Mouse (Mus musculus) heart, embryonic 13.5 days (tissue): ENCODE results near the gene Cog4. TPM values are rescaled to one million over a fixed set of nuclear protein-coding genes. Genes with fewer than 3 reads are reported as not detected.
A peak's percentile ranks its signal among the peaks of the same experiment; 100 is the strongest.
"Not testable (repeated sequence)": the region's sequence is repeated elsewhere in the genome, so short reads cannot be mapped to it uniquely, and the experiment has no call there.

Experiments
- ATAC-seq: fragments of 200-750 bp; cut with Nextera tagmentation; 2 replicates; pipeline ENCODE4 v1.8.0; 2017; ENCODE audit warnings: moderate TSS enrichment; ENCODE audit not compliant: insufficient number of reproducible peaks, low FRiP score, low TSS enrichment; ENCODE audit errors: extremely low read depth
- H3K27ac ChIP-seq: fragments of 300-500 bp; sonication (generic); replicated peaks from 2 replicates; pipeline ENCODE4 v1.5.1; 2015; ENCODE audit warnings: moderate library complexity, mild to moderate bottlenecking, inconsistent platforms
- H3K27me3 ChIP-seq: fragments of 300-500 bp; sonication (generic); replicated peaks from 2 replicates; pipeline ENCODE4 v1.6.1; 2015; ENCODE audit warnings: mild to moderate bottlenecking, inconsistent platforms
- H3K36me3 ChIP-seq: fragments of 300-500 bp; sonication (generic); 2 replicates; pipeline ENCODE4 v1.6.1; 2015; ENCODE audit warnings: mild to moderate bottlenecking, inconsistent platforms
- H3K4me1 ChIP-seq: fragments of 300-500 bp; sonication (generic); 2 replicates; pipeline ENCODE4 v1.6.1; 2015; ENCODE audit warnings: inconsistent platforms
- H3K4me2 ChIP-seq: fragments of 300-500 bp; sonication (generic); 2 replicates; pipeline ENCODE4 v1.6.1; 2015; ENCODE audit warnings: inconsistent platforms, mild to moderate bottlenecking, moderate library complexity
- H3K4me3 ChIP-seq: fragments of 300-500 bp; sonication (generic); 2 replicates; pipeline ENCODE4 v1.5.1; 2015; ENCODE audit warnings: moderate library complexity, mild to moderate bottlenecking, inconsistent platforms
- H3K9ac ChIP-seq: fragments of 300-500 bp; sonication (generic); 2 replicates; pipeline ENCODE4 v1.6.1; 2015; ENCODE audit warnings: inconsistent platforms, mild to moderate bottlenecking, moderate library complexity
- H3K9me3 ChIP-seq: fragments of 300-500 bp; sonication (generic); 2 replicates; pipeline ENCODE4 v1.6.1; 2016; ENCODE audit warnings: inconsistent platforms
- WGBS: fragments of 180-500 bp; shearing (Covaris S2); methylation state at CpG from one replicate; pipeline ENCODE4 v1.1.7; 2015; ENCODE audit warnings: mixed read lengths; 5-methylcytosine and 5-hydroxymethylcytosine counted together
- polyA plus RNA-seq: library from polyadenylated mRNA; unstranded; fragments of >200 nt; fragmentation: Nextera tagmentation; extraction: Ambion mirVana; gene quantifications from 2 replicates; pipeline ENCODE4 v1.2.1, GENCODE M21; 2015

Cog4 gene
- polyA plus RNA-seq, 1 experiment from 2014 or later = 55.8 TPM

DNA sequence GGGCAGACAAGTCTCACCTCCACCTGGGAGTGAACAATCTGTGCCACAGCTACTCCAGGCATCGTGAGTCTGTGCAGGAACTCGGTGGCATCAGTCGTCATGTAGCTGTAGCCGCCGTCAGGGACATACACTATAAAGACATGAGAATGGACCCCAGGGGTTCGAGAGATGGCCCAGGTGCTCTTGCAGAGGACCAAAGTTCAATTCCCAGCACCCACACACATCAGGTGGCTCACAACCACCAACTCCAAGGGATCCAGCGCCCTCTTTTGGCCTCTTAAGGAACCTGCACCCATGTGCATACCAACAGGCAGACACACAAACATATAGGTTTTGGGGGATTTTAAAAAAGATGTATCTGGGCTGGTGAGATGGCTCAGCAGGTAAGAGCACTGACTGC is 45.6 kb downstream of the Cog4 start:
- no peak overlapping the region for H3K4me2 ChIP-seq
- H3K9me3 ChIP-seq = no peaks in the 10 kb centered on the region
- no peak overlapping the region for H3K9ac ChIP-seq
- H3K4me3 ChIP-seq = no peak overlapping the region
- H3K27ac ChIP-seq = no peak overlapping the region
- no peak for ATAC-seq
- peaks cover 45% of the 10 kb centered on the region for H3K36me3 ChIP-seq
- 84% methylated on average over 7 of the region's 7 CpGs for WGBS
- H3K4me1 ChIP-seq = peaks cover 6% of the 10 kb centered on the region
- no peaks in the 10 kb centered on the region for H3K27me3 ChIP-seq

DNA sequence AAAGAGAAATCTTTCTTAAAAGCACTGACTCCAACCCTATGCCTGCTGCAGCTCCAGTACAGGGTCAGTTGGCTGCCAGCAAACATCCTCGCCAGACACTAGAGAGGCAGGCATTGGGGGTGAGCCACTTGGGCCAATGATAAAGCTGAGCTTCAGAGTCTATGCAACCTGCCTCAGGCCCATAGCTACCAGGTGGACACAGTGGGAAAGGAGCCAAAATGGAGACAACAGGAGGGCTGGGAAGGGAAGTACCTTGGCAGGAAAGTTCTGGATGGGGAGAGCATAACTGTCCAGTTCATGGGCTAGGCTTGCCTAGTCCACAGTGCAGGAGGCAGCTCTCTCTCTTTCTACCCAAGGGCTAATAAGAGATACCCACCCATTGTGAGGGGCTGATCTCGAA is 46.5 kb downstream of the Cog4 start:
- Histone ChIP-seq H3K4me2 (no peak overlapping the region), H3K27me3 (no peaks in the 10 kb centered on the region), H3K27ac (no peak overlapping the region), H3K9ac (no peak overlapping the region), H3K9me3 (no peaks in the 10 kb centered on the region), H3K4me1 (peaks cover 6% of the 10 kb centered on the region), H3K4me3 (no peak overlapping the region), H3K36me3 (peaks cover 44% of the 10 kb centered on the region)
- ATAC-seq = no peak
- WGBS = 90% methylated on average over 2 of the region's 2 CpGs

DNA sequence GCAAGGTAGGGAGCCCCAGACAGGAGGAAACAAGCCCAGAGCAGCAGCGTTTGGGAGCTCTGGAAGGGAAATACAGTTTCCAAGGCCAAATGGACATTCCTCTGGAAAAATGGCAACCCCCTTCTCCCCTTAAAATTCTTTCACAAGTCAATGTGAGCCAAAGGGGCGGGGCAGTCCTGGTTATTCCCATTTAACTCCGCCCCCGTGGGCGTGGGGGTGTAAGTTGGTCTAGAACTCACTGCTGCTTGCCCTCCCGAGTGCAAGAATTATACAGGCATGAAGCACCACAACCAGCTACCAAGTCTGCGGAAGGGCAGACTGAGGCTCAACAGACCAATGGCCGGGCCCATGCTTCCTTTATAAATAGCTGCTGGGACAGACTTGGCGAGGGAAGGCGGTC is 48.5 kb downstream of the Cog4 start:
- ATAC-seq = no peak
- no peak overlapping the region for H3K27ac ChIP-seq

DNA sequence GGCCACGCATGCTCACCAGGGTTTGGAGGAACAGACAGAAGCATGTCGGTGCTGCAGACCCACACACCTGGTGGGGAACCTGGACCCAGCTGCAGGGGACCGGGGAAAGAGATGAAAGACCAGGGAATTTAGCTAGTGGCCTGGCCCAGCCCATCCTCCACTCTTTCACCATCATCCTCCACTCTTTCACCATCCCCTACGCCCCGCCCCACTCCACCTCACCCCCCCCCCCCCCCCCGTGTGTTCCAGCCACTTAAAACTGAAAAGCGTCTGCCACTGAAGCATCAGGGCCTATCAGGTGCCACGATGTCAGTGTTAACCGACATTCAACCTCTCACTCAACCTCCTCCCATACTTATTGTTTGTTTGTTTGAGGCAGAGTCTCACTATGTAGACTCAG is 48.9 kb downstream of the Cog4 start:
- no peak overlapping the region for H3K9ac ChIP-seq
- H3K4me3 ChIP-seq = no peak overlapping the region
- ATAC-seq = no peak
- peaks cover 1% of the 10 kb centered on the region for H3K4me1 ChIP-seq
- 62% methylated on average over 9 of the region's 9 CpGs for WGBS
- no peaks in the 10 kb centered on the region for H3K27me3 ChIP-seq
- H3K36me3 ChIP-seq = peaks cover 51% of the 10 kb centered on the region
- H3K27ac ChIP-seq = no peak overlapping the region
- H3K4me2 ChIP-seq = no peak overlapping the region
- no peaks in the 10 kb centered on the region for H3K9me3 ChIP-seq

More for the DNA sequence above, 48.5 kb downstream of the Cog4 start:
- H3K27me3 ChIP-seq = no peaks in the 10 kb centered on the region
- WGBS = 74% methylated on average over 10 of the region's 10 CpGs
- peaks cover 5% of the 10 kb centered on the region for H3K4me1 ChIP-seq
- no peaks in the 10 kb centered on the region for H3K9me3 ChIP-seq
- H3K9ac ChIP-seq = no peak overlapping the region
- H3K4me3 ChIP-seq = no peak overlapping the region
- no peak overlapping the region for H3K4me2 ChIP-seq
- H3K36me3 ChIP-seq = peaks cover 51% of the 10 kb centered on the region

DNA sequence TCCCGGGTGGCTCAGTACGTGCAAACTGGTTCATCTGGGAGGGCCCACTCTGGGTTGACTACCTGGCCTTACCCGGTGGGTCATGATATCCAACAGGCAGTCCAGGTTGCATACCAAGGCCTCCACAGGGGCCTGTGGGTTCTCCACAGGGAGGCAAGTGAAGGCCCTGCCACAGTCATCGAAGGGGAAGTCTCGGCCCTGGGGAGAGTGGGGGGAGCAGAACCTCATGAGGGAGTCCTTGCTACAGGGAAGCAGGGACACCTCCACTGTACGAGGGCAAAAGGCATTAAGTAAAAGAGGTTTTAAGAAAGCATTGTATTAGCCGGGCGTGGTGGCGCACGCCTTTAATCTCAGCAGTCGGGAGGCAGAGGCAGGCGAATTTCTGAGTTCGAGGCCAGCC is 49.4 kb downstream of the Cog4 start:
- H3K36me3 ChIP-seq = peaks cover 51% of the 10 kb centered on the region
- 92% methylated on average over 13 of the region's 13 CpGs for WGBS
- no peak for ATAC-seq

DNA sequence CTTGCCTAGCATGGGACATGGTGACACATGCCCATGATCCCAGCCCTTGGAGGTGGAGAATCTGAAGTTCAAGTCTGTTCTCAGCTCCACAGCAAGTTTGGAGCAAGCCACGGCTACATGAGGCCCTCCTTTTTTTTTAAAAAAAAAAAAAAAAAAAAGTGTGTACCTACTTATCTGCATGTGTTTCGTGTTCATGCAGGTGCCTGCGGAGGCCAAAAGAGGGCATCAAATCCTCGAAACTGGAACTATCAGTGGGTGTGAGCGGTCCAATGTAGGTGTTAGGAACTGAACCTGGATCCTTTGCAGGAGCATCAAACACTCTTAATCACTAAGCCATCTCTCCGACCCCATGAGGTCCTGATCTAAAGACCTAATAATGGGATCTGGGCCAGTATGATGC is 51.1 kb downstream of the Cog4 start:
- Histone ChIP-seq H3K4me1 (peaks cover 5% of the 10 kb centered on the region), H3K36me3 (peaks cover 39% of the 10 kb centered on the region), H3K4me3 (no peak overlapping the region), H3K27ac (no peak overlapping the region), H3K27me3 (no peaks in the 10 kb centered on the region), H3K9ac (no peak overlapping the region), H3K4me2 (no peak overlapping the region), H3K9me3 (no peaks in the 10 kb centered on the region)
- ATAC-seq = no peak
- WGBS = 85% methylated on average over 6 of the region's 6 CpGs

More for the DNA sequence above, 49.4 kb downstream of the Cog4 start:
- Histone ChIP-seq H3K27ac (no peak overlapping the region), H3K27me3 (no peaks in the 10 kb centered on the region), H3K4me1 (no peaks in the 10 kb centered on the region), H3K9me3 (no peaks in the 10 kb centered on the region), H3K4me2 (no peak overlapping the region), H3K9ac (no peak overlapping the region), H3K4me3 (no peak overlapping the region)

DNA sequence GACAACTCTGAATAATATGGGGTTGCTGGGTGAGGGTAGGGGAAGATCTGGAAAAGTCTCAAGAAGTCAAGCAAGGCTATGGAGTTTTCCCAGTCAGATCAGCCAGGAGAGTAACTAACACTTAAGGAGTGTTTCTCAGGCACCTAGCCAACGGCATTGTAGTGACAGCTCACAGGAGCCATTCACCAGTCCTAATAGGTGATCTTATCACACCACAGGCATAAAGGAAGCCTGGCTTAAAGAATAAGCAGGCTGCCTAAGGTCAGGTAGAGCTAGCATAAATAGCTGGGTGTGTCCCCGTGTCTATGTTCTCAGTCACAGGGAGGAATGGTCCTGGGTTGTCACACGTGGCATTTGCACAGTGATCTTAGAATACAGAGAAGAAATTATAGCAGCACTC is 54.7 kb downstream of the Cog4 start:
- H3K9ac ChIP-seq = no peak overlapping the region; the same call in 1 of the 2 replicates
- H3K4me3 ChIP-seq = no peak overlapping the region
- no peak overlapping the region for H3K4me2 ChIP-seq
- no peaks in the 10 kb centered on the region for H3K27me3 ChIP-seq
- no peak overlapping the region for H3K27ac ChIP-seq
- WGBS = 73% methylated on average over 3 of the region's 3 CpGs
- H3K4me1 ChIP-seq = peaks cover 5% of the 10 kb centered on the region
- H3K36me3 ChIP-seq = peaks cover 26% of the 10 kb centered on the region
- no peak for ATAC-seq
- no peaks in the 10 kb centered on the region for H3K9me3 ChIP-seq

DNA sequence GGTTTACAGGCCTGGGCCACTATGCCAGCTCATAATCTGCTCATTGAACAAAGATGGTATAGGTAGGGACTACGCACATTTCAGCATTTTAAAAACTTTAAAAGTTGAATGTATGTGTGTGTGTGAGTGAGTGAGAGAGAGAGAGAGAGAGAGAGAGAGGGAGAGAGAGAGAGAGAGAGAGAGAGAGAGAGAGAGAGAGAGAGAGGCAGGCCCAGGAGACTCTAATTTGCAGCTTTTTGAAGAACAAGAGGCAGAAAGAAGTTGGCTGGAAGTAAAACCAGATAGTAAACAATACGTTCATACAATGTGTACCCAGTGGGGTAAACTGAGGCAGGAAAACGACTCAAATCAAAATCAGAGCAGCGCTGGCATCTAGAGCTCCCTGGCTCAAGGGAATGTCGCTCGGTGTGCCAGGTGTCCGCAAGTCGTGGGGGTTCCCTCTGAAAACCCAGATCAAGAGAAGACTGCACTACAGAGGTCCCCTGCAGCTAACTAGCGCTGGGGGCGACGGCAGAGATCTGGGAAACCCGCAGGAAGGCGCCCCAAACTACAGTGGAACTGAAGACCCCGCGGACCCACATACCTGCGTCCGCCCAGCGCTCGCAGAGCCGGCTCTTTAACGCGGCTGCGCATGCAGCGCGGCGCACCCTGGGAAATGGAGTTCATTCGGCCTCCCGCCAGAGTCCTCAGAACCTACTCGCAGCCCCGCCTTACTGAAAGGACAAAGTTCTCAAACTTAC is 55.6 kb downstream of the Cog4 start, which contains the start of gene Fuk:
Gene Fuk (minus strand): TSS at position 650 of the 740 bp plus-strand sequence.
- H3K9ac ChIP-seq = peak within 1 kb of the TSS; percentile 87
- peaks cover 26% of the 10 kb centered on the region for H3K36me3 ChIP-seq
- ATAC-seq = peak; percentile 82; the same call in 1 of the 2 replicates
- H3K27me3 ChIP-seq = no peaks in the 10 kb centered on the region
- peak within 1 kb of the TSS; percentile 73 for H3K4me3 ChIP-seq
- peaks cover 5% of the 10 kb centered on the region for H3K4me1 ChIP-seq
- peak within 1 kb of the TSS; percentile 70 for H3K4me2 ChIP-seq
- no peaks in the 10 kb centered on the region for H3K9me3 ChIP-seq
- no peak within 1 kb of the TSS for H3K27ac ChIP-seq
- WGBS = 3% methylated on average over 30 of the region's 30 CpGs

DNA sequence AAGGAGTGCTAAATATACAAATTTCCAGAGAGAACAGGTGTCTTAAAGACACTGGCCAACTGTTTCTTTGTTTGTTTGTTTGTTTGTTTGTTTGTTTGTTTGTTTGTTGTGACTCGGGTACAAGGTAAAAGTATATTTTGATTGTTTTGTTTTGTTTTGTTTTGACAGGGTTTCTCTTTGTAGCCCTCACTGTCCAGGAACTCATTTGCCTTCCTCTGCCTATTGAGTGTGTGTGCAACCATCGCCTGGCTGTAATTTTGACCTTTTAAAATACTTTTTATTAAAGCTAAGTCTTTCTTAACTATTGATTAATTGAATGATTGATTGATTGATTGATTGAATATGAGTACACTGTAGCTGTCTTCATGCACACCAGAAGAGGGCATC is 56.2 kb downstream of the Cog4 start:
- H3K27ac ChIP-seq = no peak overlapping the region
- 63% methylated on average over 2 of the region's 2 CpGs for WGBS
- peaks cover 21% of the 10 kb centered on the region for H3K36me3 ChIP-seq
- H3K27me3 ChIP-seq = no peaks in the 10 kb centered on the region
- peaks cover 5% of the 10 kb centered on the region for H3K4me1 ChIP-seq
- H3K9ac ChIP-seq = peak overlapping the region; percentile 87; the same call in 1 of the 2 replicates
- no peak for ATAC-seq
- H3K9me3 ChIP-seq = no peaks in the 10 kb centered on the region
- peak overlapping the region; percentile 73 for H3K4me3 ChIP-seq
- peak overlapping the region; percentile 70 for H3K4me2 ChIP-seq

DNA sequence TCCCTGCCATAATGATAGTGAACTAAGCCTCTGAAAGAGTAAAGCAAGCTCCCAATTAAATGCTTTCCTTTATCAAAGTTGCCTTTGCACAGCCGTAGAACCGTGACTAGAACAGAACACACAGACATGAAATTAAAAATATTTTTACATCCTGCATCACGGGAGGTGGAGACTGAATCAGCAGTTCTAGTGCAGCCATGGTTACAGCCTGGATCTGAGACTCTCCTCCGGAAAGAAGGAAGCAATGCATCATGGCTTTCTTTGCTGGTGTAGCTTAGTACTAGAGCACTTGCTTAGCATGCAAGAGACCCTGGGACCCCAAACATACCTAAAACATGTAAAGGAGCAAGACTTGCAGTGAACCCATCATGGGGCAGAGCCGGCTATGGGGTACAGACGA is 59.0 kb downstream of the Cog4 start:
- Histone ChIP-seq H3K4me2 (no peak overlapping the region), H3K9ac (no peak overlapping the region), H3K36me3 (no peaks in the 10 kb centered on the region), H3K9me3 (no peaks in the 10 kb centered on the region), H3K4me1 (peaks cover 5% of the 10 kb centered on the region), H3K27ac (no peak overlapping the region), H3K4me3 (no peak overlapping the region), H3K27me3 (no peaks in the 10 kb centered on the region)
- ATAC-seq = no peak
- WGBS = 82% methylated on average over 6 of the region's 6 CpGs

DNA sequence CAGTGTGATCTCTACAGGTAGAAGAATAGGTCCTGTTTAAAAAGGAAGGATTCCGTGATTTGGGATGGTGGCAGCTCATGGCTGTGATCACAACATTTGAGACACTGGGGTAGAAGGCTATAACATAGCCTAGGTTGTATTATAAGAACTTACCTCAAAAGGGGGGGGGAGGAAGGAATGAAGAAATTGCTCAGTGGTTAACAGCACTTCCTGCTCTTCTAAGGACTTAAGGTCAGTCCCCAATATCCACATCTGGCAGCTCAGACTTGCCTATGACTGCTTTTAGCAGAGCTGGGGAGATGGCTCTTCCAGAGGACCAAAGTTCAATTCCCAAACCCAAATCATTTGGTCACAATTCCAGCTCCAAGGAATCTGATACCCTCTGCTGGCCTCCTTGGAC is 60.3 kb downstream of the Cog4 start:
- 90% methylated on average over 1 of the region's 1 CpGs for WGBS
- no peak overlapping the region for H3K27ac ChIP-seq
- no peaks in the 10 kb centered on the region for H3K27me3 ChIP-seq

DNA sequence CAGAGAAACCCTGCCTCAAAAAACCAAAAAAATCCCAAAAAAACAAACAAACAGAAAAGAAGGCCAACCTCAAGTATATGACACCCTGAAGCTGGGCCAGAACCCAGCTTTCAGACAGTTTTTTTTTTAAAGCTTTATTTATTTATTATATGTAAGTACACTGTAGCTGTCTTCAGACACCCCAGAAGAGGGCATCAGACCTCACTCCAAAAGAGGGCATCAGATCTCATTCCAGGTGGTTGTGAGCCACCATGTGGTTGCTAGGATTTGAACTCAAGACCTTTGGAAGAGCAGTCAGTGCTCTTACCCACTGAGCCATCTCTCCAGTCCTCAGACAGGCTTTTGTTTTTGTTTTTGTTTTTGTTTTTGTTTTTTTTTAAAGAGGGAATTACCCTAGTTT is 63.5 kb downstream of the Cog4 start:
- ATAC-seq, H3K4me2 ChIP-seq, H3K9ac ChIP-seq, H3K9me3 ChIP-seq, H3K27me3 ChIP-seq, H3K4me3 ChIP-seq, H3K27ac ChIP-seq, H3K36me3 ChIP-seq, H3K4me1 ChIP-seq: not testable (repeated sequence)

More for the DNA sequence above, 60.3 kb downstream of the Cog4 start:
- Histone ChIP-seq H3K9ac (no peak overlapping the region), H3K4me2 (no peak overlapping the region), H3K36me3 (no peaks in the 10 kb centered on the region), H3K4me3 (no peak overlapping the region), H3K4me1 (peaks cover 1% of the 10 kb centered on the region), H3K9me3 (no peaks in the 10 kb centered on the region)
- no peak for ATAC-seq
